Mouse (Mus musculus) E14TG2a.4 (cell line): ENCODE measurements around the gene Cstad.

Source experiments
- H3K27me3 ChIP-seq: 2 replicates; pipeline ENCODE4 v1.6.1; 2014; ENCODE audit warnings: low read length, control low read depth; ENCODE audit not compliant: insufficient read depth
- H3K36me3 ChIP-seq: 2 replicates; pipeline ENCODE4 v1.6.1; 2014; ENCODE audit warnings: low read length, control low read depth; ENCODE audit not compliant: insufficient read depth
- H3K4me1 ChIP-seq: replicated peaks from 2 replicates; pipeline ENCODE4 v1.6.1; 2014; ENCODE audit warnings: low read depth, low read length, control low read depth
- H3K4me3 ChIP-seq: replicated peaks from 2 replicates; pipeline ENCODE4 v1.5.1; 2014; ENCODE audit warnings: mild to moderate bottlenecking, low read length
- H3K9me3 ChIP-seq: 2 replicates; pipeline ENCODE4 v1.6.1; 2014; ENCODE audit warnings: low read length, control low read depth
- CTCF ChIP-seq: conservative IDR thresholded peaks from 2 replicates; pipeline ENCODE4 v1.5.1; 2014; ENCODE audit warnings: low read length
- NANOG ChIP-seq: IDR thresholded peaks from 2 replicates; pipeline ENCODE4 v1.6.1; 2014; ENCODE audit warnings: borderline replicate concordance, low read length, mixed read lengths
- POU5F1 ChIP-seq: IDR thresholded peaks from 2 replicates; pipeline ENCODE4 v1.6.1; 2014; ENCODE audit warnings: low read length, borderline replicate concordance

The Cstad gene

GRCm38 (mm10) chr2:30600965-30601841 is 6.4 kb downstream of the Cstad start:
- Histone ChIP-seq H3K9me3 (no peaks in the 10 kb centered on the region), H3K4me1 (peaks cover 81% of the 10 kb centered on the region), H3K27me3 (peaks cover 40% of the 10 kb centered on the region), H3K36me3 (no peaks in the 10 kb centered on the region), H3K4me3 (0 out of 2 replicates have a peak overlapping the region, but pooled peaks have one; percentile 10)
- TF ChIP-seq POU5F1 (no peak), NANOG (no peak), CTCF (no peak)

- H3K9me3 ChIP-seq, result no peaks in the 10 kb centered on the region
Measured at GRCm38 (mm10) chr2:30602451-30602850, 7.6 kb downstream of the Cstad start.

GRCm38 (mm10) chr2:30603731-30604130 is 8.9 kb downstream of the Cstad start:
- Histone ChIP-seq H3K4me1 (peaks cover 79% of the 10 kb centered on the region), H3K27me3 (peaks cover 59% of the 10 kb centered on the region), H3K36me3 (no peaks in the 10 kb centered on the region), H3K4me3 (no peak overlapping the region), H3K9me3 (no peaks in the 10 kb centered on the region)
- TF ChIP-seq POU5F1 (no peak), NANOG (no peak), CTCF (no peak)

More at GRCm38 (mm10) chr2:30602451-30602850, 7.6 kb downstream of the Cstad start:
- peaks cover 81% of the 10 kb centered on the region for H3K4me1 ChIP-seq
- H3K36me3 ChIP-seq, result no peaks in the 10 kb centered on the region
- no peak for TF ChIP-seq POU5F1
- TF ChIP-seq CTCF, result no peak
- no peak for TF ChIP-seq NANOG
- no peak overlapping the region for H3K4me3 ChIP-seq
- H3K27me3 ChIP-seq, result peaks cover 52% of the 10 kb centered on the region

- no peaks in the 10 kb centered on the region for H3K9me3 ChIP-seq
- H3K4me1 ChIP-seq, result peaks cover 72% of the 10 kb centered on the region
- H3K4me3 ChIP-seq, result peak overlapping the region; percentile 51
- H3K27me3 ChIP-seq, result peaks cover 69% of the 10 kb centered on the region
- no peaks in the 10 kb centered on the region for H3K36me3 ChIP-seq
- TF ChIP-seq CTCF (no peak), NANOG (no peak), POU5F1 (no peak)
Measured at GRCm38 (mm10) chr2:30604880-30605761, 10.3 kb downstream of the Cstad start.

- H3K4me1 ChIP-seq, result peaks cover 66% of the 10 kb centered on the region
- no peaks in the 10 kb centered on the region for H3K36me3 ChIP-seq
- no peaks in the 10 kb centered on the region for H3K9me3 ChIP-seq
- H3K27me3 ChIP-seq, result peaks cover 69% of the 10 kb centered on the region
- TF ChIP-seq CTCF (no peak), POU5F1 (no peak), NANOG (no peak)
- peak overlapping the region; percentile 51 for H3K4me3 ChIP-seq
Measured at GRCm38 (mm10) chr2:30605762-30606051, 10.9 kb downstream of the Cstad start.

- no peak for TF ChIP-seq POU5F1
- no peak for TF ChIP-seq CTCF
- no peak for TF ChIP-seq NANOG
- Histone ChIP-seq H3K4me1 (peaks cover 58% of the 10 kb centered on the region), H3K36me3 (no peaks in the 10 kb centered on the region), H3K27me3 (peaks cover 69% of the 10 kb centered on the region), H3K4me3 (peak overlapping the region; percentile 41; the same call in 1 of the 2 replicates), H3K9me3 (no peaks in the 10 kb centered on the region)
Measured at GRCm38 (mm10) chr2:30606621-30607052, 11.8 kb downstream of the Cstad start.

- Histone ChIP-seq H3K4me1 (peaks cover 51% of the 10 kb centered on the region), H3K27me3 (peaks cover 67% of the 10 kb centered on the region), H3K4me3 (no peak overlapping the region), H3K36me3 (no peaks in the 10 kb centered on the region), H3K9me3 (no peaks in the 10 kb centered on the region)
- TF ChIP-seq CTCF, result no peak
- no peak for TF ChIP-seq NANOG
- TF ChIP-seq POU5F1, result no peak
Measured at GRCm38 (mm10) chr2:30607941-30608340, 13.1 kb downstream of the Cstad start.

- Histone ChIP-seq H3K4me3 (no peak overlapping the region), H3K27me3 (peaks cover 66% of the 10 kb centered on the region), H3K36me3 (no peaks in the 10 kb centered on the region), H3K9me3 (no peaks in the 10 kb centered on the region), H3K4me1 (peaks cover 49% of the 10 kb centered on the region)
- TF ChIP-seq POU5F1 (no peak), CTCF (no peak), NANOG (no peak)
Measured at GRCm38 (mm10) chr2:30608690-30609201, 13.9 kb downstream of the Cstad start.
